In the genomic region with DNA sequence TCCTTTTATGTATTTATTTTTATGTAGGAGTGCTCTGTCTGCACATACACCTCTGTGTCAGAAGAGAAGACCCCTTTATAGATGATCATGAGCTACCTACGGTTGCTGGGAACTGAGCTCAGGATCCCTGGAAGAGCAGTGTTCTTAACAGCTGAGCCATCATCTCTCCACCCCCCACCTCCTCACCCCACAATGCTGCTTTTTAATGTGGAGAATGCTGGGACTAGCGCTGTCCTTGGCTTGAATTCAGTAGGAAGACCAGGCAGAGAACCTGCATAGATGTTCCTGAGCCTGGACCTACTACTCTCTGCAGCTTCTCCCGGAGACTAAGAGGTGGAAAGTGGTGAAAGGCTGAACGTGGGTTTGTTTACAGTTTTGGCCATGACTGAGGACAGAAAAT, we compare ENCODE assay signal across 22 mouse cellular contexts.
A peak's percentile ranks its signal among the peaks of the same experiment; 100 is the strongest.
DNase-seq lines count a peak whose midpoint lies in the region; ATAC-seq and TF ChIP-seq lines count a peak whose summit lies in the region.
"Had no signal": no experiment of that assay in that cellular context is flagged by ENCODE, and none has a peak within 500 bp of the region (broad histone marks: within the 10 kb centered on the region; RNA-seq: fewer than 3 reads in every experiment).

No protein-coding gene starts in this region.

- no peak for DNase-seq in embryonic facial prominence, embryonic 10.5 days (ENCODE audit: low spot score)
- DNase-seq in layer of hippocampus, adult 2 months (ENCODE audit: low spot score in 2 of 2) = no peak
- DNase-seq in layer of hippocampus, adult 11-12 months (ENCODE audit: low spot score) = no peak
- DNase-seq in brain, adult 2 months (ENCODE audit: low read depth, low spot score) = peak; percentile 71
- DNase-seq: adrenal gland, adult 8-10 months; adrenal gland, postnatal 25 days; cerebellum, adult 18-20 months; cerebellum, adult 9-10 months; cerebellum, postnatal 14 days; gastrocnemius, postnatal 25 days; heart, adult 18-20 months had no signal

- no peak overlapping the region for H3K27ac ChIP-seq in embryonic facial prominence, embryonic 13.5 days
- H3K27ac ChIP-seq in embryonic facial prominence, embryonic 10.5 days (replicated peaks) = no peak overlapping the region
- H3K27ac ChIP-seq in layer of hippocampus, adult 2 months = peak overlapping the region; percentile 72
- 0 out of 2 replicates have a peak overlapping the region, but pooled peaks have one; percentile 1 for H3K27ac ChIP-seq in midbrain, embryonic 13.5 days
- H3K27ac ChIP-seq in midbrain, embryonic 15.5 days = no peak overlapping the region
- H3K27ac ChIP-seq in hindbrain, embryonic 12.5 days = no peak overlapping the region
- H3K27ac ChIP-seq: embryonic facial prominence, embryonic 12.5 days; forebrain, embryonic 13.5 days had no signal

- no peak for TF ChIP-seq CTCF in layer of hippocampus, adult 2 months (conservative IDR thresholded peaks at IDR 0.05)

- no peaks in the 10 kb centered on the region for H3K9me3 ChIP-seq in embryonic facial prominence, embryonic 13.5 days
- no peaks in the 10 kb centered on the region for H3K9me3 ChIP-seq in embryonic facial prominence, embryonic 10.5 days
- no peaks in the 10 kb centered on the region for H3K9me3 ChIP-seq in midbrain, embryonic 13.5 days
- no peaks in the 10 kb centered on the region for H3K9me3 ChIP-seq in midbrain, embryonic 15.5 days
- no peaks in the 10 kb centered on the region for H3K9me3 ChIP-seq in hindbrain, embryonic 12.5 days (replicated peaks)
- H3K9me3 ChIP-seq: embryonic facial prominence, embryonic 12.5 days; forebrain, embryonic 13.5 days; hindbrain, embryonic 13.5 days had no signal

- H3K36me3 ChIP-seq in embryonic facial prominence, embryonic 13.5 days = peaks cover 38% of the 10 kb centered on the region
- peaks cover 78% of the 10 kb centered on the region for H3K36me3 ChIP-seq in embryonic facial prominence, embryonic 10.5 days (replicated peaks)
- peaks cover 23% of the 10 kb centered on the region for H3K36me3 ChIP-seq in midbrain, embryonic 13.5 days
- peaks cover 3% of the 10 kb centered on the region; the same call in 1 of the 2 replicates for H3K36me3 ChIP-seq in midbrain, embryonic 15.5 days (replicated peaks)
- peaks cover 10% of the 10 kb centered on the region for H3K36me3 ChIP-seq in hindbrain, embryonic 12.5 days

- H3K9ac ChIP-seq in embryonic facial prominence, embryonic 13.5 days = 0 out of 2 replicates have a peak overlapping the region, but pooled peaks have one; percentile 22
- no peak overlapping the region for H3K9ac ChIP-seq in midbrain, embryonic 13.5 days (replicated peaks)
- no peak overlapping the region for H3K9ac ChIP-seq in midbrain, embryonic 15.5 days
- no peak overlapping the region for H3K9ac ChIP-seq in hindbrain, embryonic 12.5 days
- H3K9ac ChIP-seq: embryonic facial prominence, embryonic 12.5 days; forebrain, embryonic 13.5 days had no signal

- no peaks in the 10 kb centered on the region for H3K27me3 ChIP-seq in embryonic facial prominence, embryonic 13.5 days
- H3K27me3 ChIP-seq in embryonic facial prominence, embryonic 10.5 days (replicated peaks; ENCODE audit: low read depth, poor library complexity, severe bottlenecking) = no peaks in the 10 kb centered on the region
- no peaks in the 10 kb centered on the region for H3K27me3 ChIP-seq in midbrain, embryonic 13.5 days
- no peaks in the 10 kb centered on the region for H3K27me3 ChIP-seq in midbrain, embryonic 15.5 days (replicated peaks)
- H3K27me3 ChIP-seq in hindbrain, embryonic 12.5 days = no peaks in the 10 kb centered on the region
- H3K27me3 ChIP-seq: embryonic facial prominence, embryonic 12.5 days; forebrain, embryonic 13.5 days; hindbrain, embryonic 13.5 days had no signal

- ATAC-seq in embryonic facial prominence, embryonic 13.5 days (ENCODE audit: insufficient number of reproducible peaks, insufficient read depth, low FRiP score, low TSS enrichment, low read depth) = no peak
- ATAC-seq in midbrain, embryonic 13.5 days = no peak
- no peak for ATAC-seq in midbrain, embryonic 15.5 days (replicated peaks)
- ATAC-seq in hindbrain, embryonic 12.5 days (ENCODE audit: low FRiP score) = no peak
- ATAC-seq: activated CD4-positive, CD25-positive, alpha-beta regulatory T cell, adult 4 months; forebrain, embryonic 13.5 days; forebrain, embryonic 16.5 days; hindbrain, embryonic 16.5 days had no signal

- H3K4me3 ChIP-seq in embryonic facial prominence, embryonic 13.5 days = no peak overlapping the region
- H3K4me3 ChIP-seq in embryonic facial prominence, embryonic 10.5 days = no peak overlapping the region
- no peak overlapping the region for H3K4me3 ChIP-seq in layer of hippocampus, adult 2 months
- H3K4me3 ChIP-seq in midbrain, embryonic 13.5 days (replicated peaks) = no peak overlapping the region
- no peak overlapping the region for H3K4me3 ChIP-seq in midbrain, embryonic 15.5 days
- no peak overlapping the region for H3K4me3 ChIP-seq in hindbrain, embryonic 12.5 days
- H3K4me3 ChIP-seq: embryonic facial prominence, embryonic 12.5 days; erythroblast, embryonic 14.5 days; forebrain, embryonic 13.5 days; hindbrain, embryonic 13.5 days had no signal

- H3K4me2 ChIP-seq in embryonic facial prominence, embryonic 13.5 days = no peak overlapping the region
- no peak overlapping the region for H3K4me2 ChIP-seq in midbrain, embryonic 13.5 days (replicated peaks)
- H3K4me2 ChIP-seq in midbrain, embryonic 15.5 days = no peak overlapping the region
- no peak overlapping the region for H3K4me2 ChIP-seq in hindbrain, embryonic 12.5 days (replicated peaks)
- H3K4me2 ChIP-seq: embryonic facial prominence, embryonic 12.5 days; forebrain, embryonic 13.5 days; hindbrain, embryonic 13.5 days had no signal

- 86% methylated on average over 4 of the region's 4 CpGs for WGBS in embryonic facial prominence, embryonic 13.5 days
- WGBS in embryonic facial prominence, embryonic 10.5 days = 87% methylated on average over 4 of the region's 4 CpGs
- 82% methylated on average over 4 of the region's 4 CpGs for WGBS in midbrain, embryonic 13.5 days
- WGBS in midbrain, embryonic 15.5 days = 83% methylated on average over 4 of the region's 4 CpGs
- WGBS in hindbrain, embryonic 12.5 days = 89% methylated on average over 4 of the region's 4 CpGs

- peaks cover 8% of the 10 kb centered on the region for H3K4me1 ChIP-seq in embryonic facial prominence, embryonic 13.5 days
- peaks cover 7% of the 10 kb centered on the region for H3K4me1 ChIP-seq in embryonic facial prominence, embryonic 10.5 days
- peaks cover 14% of the 10 kb centered on the region for H3K4me1 ChIP-seq in midbrain, embryonic 13.5 days (replicated peaks)
- peaks cover 16% of the 10 kb centered on the region for H3K4me1 ChIP-seq in midbrain, embryonic 15.5 days
- H3K4me1 ChIP-seq in hindbrain, embryonic 12.5 days = peaks cover 20% of the 10 kb centered on the region

Comparison
In these comparisons a context has a peak if more than half of its experiments do, and no peak if none do; other contexts are left out.
1. H3K27ac ChIP-seq: peak in layer of hippocampus, adult 2 months (single experiment) and midbrain, embryonic 13.5 days (single experiment); none in embryonic facial prominence, embryonic 13.5 days (single experiment), embryonic facial prominence, embryonic 10.5 days (single experiment), midbrain, embryonic 15.5 days (single experiment) and hindbrain, embryonic 12.5 days (single experiment).